Mouse (Mus musculus) C2C12 (cell line): ENCODE results near the gene Stoml2.

Experiments used
- CEBPB ChIP-seq: IDR thresholded peaks from one replicate; pipeline ENCODE4 v1.6.1; 2011; ENCODE audit warnings: low read depth, mild to moderate bottlenecking, control low read depth, moderate library complexity
- CTCF ChIP-seq: IDR thresholded peaks from one replicate; pipeline ENCODE4 v1.5.1; 2011; ENCODE audit not compliant: control insufficient read depth, insufficient read depth, insufficient read length

DNA sequence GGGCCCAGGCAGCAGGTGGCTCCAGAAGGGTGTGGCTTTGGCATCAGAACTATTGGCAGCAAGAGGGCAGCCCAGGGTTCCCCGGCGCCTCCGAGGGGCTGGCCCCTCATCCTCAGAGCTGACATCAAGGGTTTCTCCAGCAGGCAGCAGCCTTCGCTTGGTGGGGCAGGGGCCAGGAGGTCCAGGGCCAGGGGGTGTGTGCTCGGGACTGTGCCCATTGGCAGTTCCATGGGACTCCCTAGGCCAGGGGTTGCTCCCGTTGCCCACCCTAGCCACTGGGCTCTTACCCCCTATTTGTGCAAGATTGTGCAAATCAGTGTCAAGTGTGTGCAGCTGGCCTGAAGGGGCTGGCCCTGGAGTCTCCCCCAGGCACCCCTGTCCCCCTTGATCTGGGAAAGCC is 4.3 kb upstream of the Stoml2 start:
- TF ChIP-seq CTCF = no peak
- no peak for TF ChIP-seq CEBPB
